Mouse (Mus musculus) thymus, adult 18-20 months (tissue): ENCODE results near the gene Gm15155.
"Not testable (repeated sequence)": the region's sequence is repeated elsewhere in the genome, so short reads cannot be mapped to it uniquely, and the experiment has no call there.

ENCODE experiments used
- DNase-seq, 2 experiments: peaks; one replicate each; pipeline ENCODE4 v3.0.0; 2022; ENCODE audit warnings: mixed read lengths in 2 of 2

Gene Gm15155

GRCm38 (mm10) chrX:156155776-156156175 is 531.2 kb downstream of the Gm15155 start:
- DNase-seq = no peak

- DNase-seq = no peak
Measured at GRCm38 (mm10) chrX:156171587-156171986, 547.0 kb downstream of the Gm15155 start.

- not testable (repeated sequence) for DNase-seq
Measured at GRCm38 (mm10) chrX:156303806-156304205, 679.3 kb downstream of the Gm15155 start.
